Mouse (Mus musculus) cerebellum, adult 9-10 months (tissue): ENCODE measurements around the gene Cnih2.

Experiments
- DNase-seq: peaks from one replicate; pipeline ENCODE4 v3.0.0; 2022

Cnih2 gene

GRCm38 (mm10) chr19:5098363-5099143 lies at the start of gene Cnih2:
Cnih2 (minus strand) TSS chr19:5098521.
- DNase-seq, result no peak

- peak; percentile 90 for DNase-seq
Measured at GRCm38 (mm10) chr19:5139640-5140039, 41.3 kb upstream of the Cnih2 start.

- no peak for DNase-seq
Measured at GRCm38 (mm10) chr19:5131237-5131636, 32.9 kb upstream of the Cnih2 start.

- DNase-seq, result no peak
Measured at GRCm38 (mm10) chr19:5129770-5130169, 31.4 kb upstream of the Cnih2 start.

- peak; percentile 76 for DNase-seq
Measured at GRCm38 (mm10) chr19:5124055-5124614, 25.8 kb upstream of the Cnih2 start.

- DNase-seq, result no peak
Measured at GRCm38 (mm10) chr19:5123241-5123640, 24.9 kb upstream of the Cnih2 start.

- no peak for DNase-seq
Measured at GRCm38 (mm10) chr19:5122492-5122891, 24.2 kb upstream of the Cnih2 start.

- DNase-seq, result no peak
Measured at GRCm38 (mm10) chr19:5118384-5118698, 20.0 kb upstream of the Cnih2 start, which contains the start of gene Klc2. Klc2 (minus strand) TSS chr19:5118560.

GRCm38 (mm10) chr19:5117494-5118383 lies 19.4 kb upstream of the Cnih2 start:
- DNase-seq, result peak; percentile 94

GRCm38 (mm10) chr19:5113783-5114182 lies 15.5 kb upstream of the Cnih2 start:
- peak; percentile 62 for DNase-seq

- DNase-seq, result peak; percentile 68
Measured at GRCm38 (mm10) chr19:5109659-5110453, 11.5 kb upstream of the Cnih2 start.

GRCm38 (mm10) chr19:5108702-5109101 lies 10.4 kb upstream of the Cnih2 start:
- DNase-seq, result no peak

GRCm38 (mm10) chr19:5108271-5108575 lies 9.9 kb upstream of the Cnih2 start:
- no peak for DNase-seq

- DNase-seq, result no peak
Measured at GRCm38 (mm10) chr19:5107556-5108270, 9.4 kb upstream of the Cnih2 start.

- DNase-seq, result peak; percentile 99
Measured at GRCm38 (mm10) chr19:5106731-5107191, 8.4 kb upstream of the Cnih2 start, which contains the start of gene Rab1b. Rab1b (minus strand) TSS chr19:5107072.

- no peak for DNase-seq
Measured at GRCm38 (mm10) chr19:5106074-5106473, 7.8 kb upstream of the Cnih2 start.

- DNase-seq, result peak; percentile 56
Measured at GRCm38 (mm10) chr19:5097521-5098362, 579 bp downstream of the Cnih2 start.

- peak; percentile 54 for DNase-seq
Measured at GRCm38 (mm10) chr19:5095887-5096474, 2.3 kb downstream of the Cnih2 start.

- DNase-seq, result no peak
Measured at GRCm38 (mm10) chr19:5094746-5095417, 3.4 kb downstream of the Cnih2 start.

- DNase-seq, result peak; percentile 96
Measured at GRCm38 (mm10) chr19:5094243-5094632, 4.1 kb downstream of the Cnih2 start.
